Mouse (Mus musculus): Measurements from ENCODE around the gene Olfr644. TPM values are rescaled to one million over a fixed set of nuclear protein-coding genes. Genes with fewer than 3 reads are reported as not detected.

Olfr644 gene
- polyA plus RNA-seq, 1 experiment from 2014 or later, result not detected

GRCm38 (mm10) chr7:104017203-104017602 is 54.5 kb downstream of the Olfr644 start, which contains the start of gene Olfr639:
Gene Olfr639 (minus strand): TSS chr7:104017303.
- H3K27me3 ChIP-seq (replicated peaks), result no peaks in the 10 kb centered on the region
- no peak within 1 kb of the TSS for H3K4me3 ChIP-seq (replicated peaks)
- H3K9me3 ChIP-seq, result no peaks in the 10 kb centered on the region
- no peak within 1 kb of the TSS for H3K9ac ChIP-seq
- H3K27ac ChIP-seq, result no peak within 1 kb of the TSS
- H3K4me2 ChIP-seq (replicated peaks), result no peak within 1 kb of the TSS
- H3K4me1 ChIP-seq (replicated peaks), result no peaks in the 10 kb centered on the region
- ATAC-seq, result no peak
- H3K36me3 ChIP-seq, result no peaks in the 10 kb centered on the region

Other genes with a start within 250 kb of the Olfr644 start
- gene Hbb-bs, start 243.8 kb downstream of the Olfr644 start, polyA plus RNA-seq (2015; fragmentation: Nextera tagmentation; extraction: Ambion mirVana), result 7,434 and 7,479 TPM in 2 replicates
- gene Hbb-bh2, start 231.3 kb downstream of the Olfr644 start, polyA plus RNA-seq (2015; fragmentation: Nextera tagmentation; extraction: Ambion mirVana), result not detected in 2 replicates
- 2.0 and 2.2 TPM in 2 replicates for gene Hbb-bh1, start 228.7 kb downstream of the Olfr644 start, polyA plus RNA-seq (2015; fragmentation: Nextera tagmentation; extraction: Ambion mirVana)
- gene Hbb-y, start 218.7 kb downstream of the Olfr644 start, polyA plus RNA-seq (2015; fragmentation: Nextera tagmentation; extraction: Ambion mirVana), result 165 and 266 TPM in 2 replicates
- not detected in 2 replicates for gene Olfr66, start 185.6 kb downstream of the Olfr644 start, polyA plus RNA-seq (2015; fragmentation: Nextera tagmentation; extraction: Ambion mirVana)
- gene Olfr64, start 177.4 kb downstream of the Olfr644 start, polyA plus RNA-seq (2015; fragmentation: Nextera tagmentation; extraction: Ambion mirVana), result not detected in 2 replicates
- not detected in 2 replicates for gene Olfr65, start 168.4 kb downstream of the Olfr644 start, polyA plus RNA-seq (2015; fragmentation: Nextera tagmentation; extraction: Ambion mirVana)
- gene Olfr631, start 143.0 kb downstream of the Olfr644 start, polyA plus RNA-seq (2015; fragmentation: Nextera tagmentation; extraction: Ambion mirVana), result not detected in 2 replicates
- not detected in 2 replicates for gene Olfr632, start 137.5 kb downstream of the Olfr644 start, polyA plus RNA-seq (2015; fragmentation: Nextera tagmentation; extraction: Ambion mirVana)
- gene Olfr633, start 127.4 kb downstream of the Olfr644 start, polyA plus RNA-seq (2015; fragmentation: Nextera tagmentation; extraction: Ambion mirVana), result not detected in 2 replicates
- 0.01 TPM in 1 of 2 replicates, not detected in the other for gene Olfr635, start 100.7 kb downstream of the Olfr644 start, polyA plus RNA-seq (2015; fragmentation: Nextera tagmentation; extraction: Ambion mirVana)
- gene Olfr638, start 73.1 kb downstream of the Olfr644 start, polyA plus RNA-seq (2015; fragmentation: Nextera tagmentation; extraction: Ambion mirVana), result not detected in 2 replicates
- gene Olfr639, start 54.6 kb downstream of the Olfr644 start, polyA plus RNA-seq (2015; fragmentation: Nextera tagmentation; extraction: Ambion mirVana), result not detected in 2 replicates
- gene Olfr640, start 46.3 kb downstream of the Olfr644 start, polyA plus RNA-seq (2015; fragmentation: Nextera tagmentation; extraction: Ambion mirVana), result not detected in 2 replicates
- not detected in 2 replicates for gene Olfr641, start 36.4 kb downstream of the Olfr644 start, polyA plus RNA-seq (2015; fragmentation: Nextera tagmentation; extraction: Ambion mirVana)
- gene Olfr642, start 19.2 kb downstream of the Olfr644 start, polyA plus RNA-seq (2015; fragmentation: Nextera tagmentation; extraction: Ambion mirVana), result not detected in 2 replicates
- not detected in 2 replicates for gene 4930516K23Rik, start 10.4 kb downstream of the Olfr644 start, polyA plus RNA-seq (2015; fragmentation: Nextera tagmentation; extraction: Ambion mirVana)
- gene Olfr645, start 13.6 kb upstream of the Olfr644 start, polyA plus RNA-seq (2015; fragmentation: Nextera tagmentation; extraction: Ambion mirVana), result not detected in 2 replicates
- not detected in 2 replicates for gene Olfr646, start 33.0 kb upstream of the Olfr644 start, polyA plus RNA-seq (2015; fragmentation: Nextera tagmentation; extraction: Ambion mirVana)
- not detected in 2 replicates for gene Ubqln5, start 58.0 kb upstream of the Olfr644 start, polyA plus RNA-seq (2015; fragmentation: Nextera tagmentation; extraction: Ambion mirVana)
- not detected in 2 replicates for gene Olfr643, start 65.5 kb upstream of the Olfr644 start, polyA plus RNA-seq (2015; fragmentation: Nextera tagmentation; extraction: Ambion mirVana)
- not detected in 2 replicates for gene Ubqln3, start 71.4 kb upstream of the Olfr644 start, polyA plus RNA-seq (2015; fragmentation: Nextera tagmentation; extraction: Ambion mirVana)
- gene Ubqlnl, start 78.7 kb upstream of the Olfr644 start, polyA plus RNA-seq (2015; fragmentation: Nextera tagmentation; extraction: Ambion mirVana), result not detected in 2 replicates
- not detected in 2 replicates for gene Olfm5, start 93.0 kb upstream of the Olfr644 start, polyA plus RNA-seq (2015; fragmentation: Nextera tagmentation; extraction: Ambion mirVana)
- 0.14 and 0.21 TPM in 2 replicates for gene Olfr648, start 111.5 kb upstream of the Olfr644 start, polyA plus RNA-seq (2015; fragmentation: Nextera tagmentation; extraction: Ambion mirVana)
- gene Olfr649, start 124.1 kb upstream of the Olfr644 start, polyA plus RNA-seq (2015; fragmentation: Nextera tagmentation; extraction: Ambion mirVana), result not detected in 2 replicates
- 0.98 and 1.2 TPM in 2 replicates for gene Trim6, start 146.9 kb upstream of the Olfr644 start, polyA plus RNA-seq (2015; fragmentation: Nextera tagmentation; extraction: Ambion mirVana)
- gene Trim34a, start 172.6 kb upstream of the Olfr644 start, polyA plus RNA-seq (2015; fragmentation: Nextera tagmentation; extraction: Ambion mirVana), result 1.6 and 2.2 TPM in 2 replicates
- gene Trim5, start 216.2 kb upstream of the Olfr644 start, polyA plus RNA-seq (2015; fragmentation: Nextera tagmentation; extraction: Ambion mirVana), result 0.29 and 0.58 TPM in 2 replicates
- gene Trim12a, start 243.6 kb upstream of the Olfr644 start, polyA plus RNA-seq (2015; fragmentation: Nextera tagmentation; extraction: Ambion mirVana), result 5.1 and 6.3 TPM in 2 replicates

Data from intestine, embryonic 15.5 days (tissue).